Mouse (Mus musculus) hindbrain, embryonic 14.5 days (tissue): ENCODE results near the gene Cactin. TPM values are rescaled to one million over a fixed set of nuclear protein-coding genes. Genes with fewer than 3 reads are reported as not detected.

Experiments used
- ATAC-seq: fragments of 200-750 bp; cut with Nextera tagmentation; 2 replicates; pipeline ENCODE4 v1.8.0; 2017; ENCODE audit warnings: moderate number of reproducible peaks, mild to moderate bottlenecking, moderate TSS enrichment, moderate library complexity; ENCODE audit not compliant: low FRiP score
- DNase-seq: peaks from one replicate; pipeline ENCODE4 v3.0.0-alpha.2; 2015; ENCODE audit warnings: low spot score
- H3K27ac ChIP-seq: fragments of 300-500 bp; sonication (generic); 2 replicates; pipeline ENCODE4 v1.5.1; 2014; ENCODE audit warnings: mild to moderate bottlenecking, moderate library complexity
- H3K27me3 ChIP-seq: fragments of 300-500 bp; sonication (generic); 2 replicates; pipeline ENCODE4 v1.6.1; 2014; ENCODE audit warnings: mild to moderate bottlenecking, low read length, mixed read lengths; ENCODE audit not compliant: control insufficient read depth, insufficient read depth
- H3K36me3 ChIP-seq: fragments of 300-500 bp; sonication (generic); replicated peaks from 2 replicates; pipeline ENCODE4 v1.6.1; 2014; ENCODE audit not compliant: control insufficient read depth, insufficient read depth
- H3K4me1 ChIP-seq: fragments of 300-500 bp; sonication (generic); replicated peaks from 2 replicates; pipeline ENCODE4 v1.6.1; 2014; ENCODE audit warnings: antibody characterized with exemption, low read length, mixed read lengths; ENCODE audit not compliant: control insufficient read depth, insufficient read depth
- H3K4me2 ChIP-seq: fragments of 300-500 bp; sonication (generic); replicated peaks from 2 replicates; pipeline ENCODE4 v1.6.1; 2014; ENCODE audit warnings: mild to moderate bottlenecking, moderate library complexity
- H3K4me3 ChIP-seq: fragments of 300-500 bp; sonication (generic); replicated peaks from 2 replicates; pipeline ENCODE4 v1.5.1; 2014; ENCODE audit warnings: mild to moderate bottlenecking, low read length
- H3K9ac ChIP-seq: fragments of 300-500 bp; sonication (generic); 2 replicates; pipeline ENCODE4 v1.6.1; 2014
- H3K9me3 ChIP-seq: fragments of 300-500 bp; sonication (generic); 2 replicates; pipeline ENCODE4 v1.6.1; 2016; ENCODE audit warnings: low read length; ENCODE audit not compliant: control insufficient read depth
- WGBS: fragments of 180-500 bp; shearing (Covaris S2); extraction: QIAGEN DNeasy Blood & Tissue Kit; methylation state at CpG from one replicate; pipeline ENCODE4 v1.1.7; 2014; 5-methylcytosine and 5-hydroxymethylcytosine counted together
- polyA plus RNA-seq: library from polyadenylated mRNA; unstranded; fragments of >200 nt; fragmentation: Nextera tagmentation; extraction: Ambion mirVana; gene quantifications from 2 replicates; pipeline ENCODE4 v1.2.1, GENCODE M21; 2014

Cactin gene
- polyA plus RNA-seq, 1 experiment from 2014 or later, result 18.7 TPM

DNA sequence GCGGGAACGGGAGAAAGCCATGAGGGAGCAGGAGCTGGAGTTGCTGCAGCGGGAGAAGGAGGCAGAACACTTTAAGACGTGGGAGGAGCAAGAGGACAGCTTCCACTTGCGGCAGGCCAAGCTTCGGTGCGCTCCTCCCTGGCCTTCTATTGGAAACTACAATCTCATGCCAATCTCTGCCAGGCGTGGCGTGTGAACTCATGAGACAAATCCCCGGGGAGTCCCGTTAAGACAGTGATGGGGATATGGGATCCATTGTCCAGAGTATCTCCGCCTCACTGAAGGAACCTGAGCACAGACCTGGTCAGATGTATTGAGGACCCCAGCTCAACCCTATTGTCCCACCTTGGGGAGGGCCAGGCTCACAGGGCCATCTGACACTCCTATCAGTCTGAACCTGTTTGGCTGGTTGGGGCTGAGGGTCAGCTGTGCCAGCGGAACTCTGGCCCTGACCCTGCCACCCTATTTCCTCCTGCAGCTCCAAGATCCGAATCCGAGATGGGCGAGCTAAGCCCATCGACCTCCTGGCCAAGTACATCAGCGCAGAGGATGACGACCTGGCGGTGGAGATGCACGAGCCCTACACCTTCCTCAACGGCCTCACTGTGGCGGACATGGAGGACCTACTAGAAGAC lies 2.4 kb downstream of the Cactin start:
- ATAC-seq (no peak), DNase-seq (no peak)
- WGBS, result 97% methylated on average over 23 of the region's 23 CpGs
- H3K9me3 ChIP-seq, result no peaks in the 10 kb centered on the region
- H3K36me3 ChIP-seq, result peaks cover 65% of the 10 kb centered on the region
- H3K27me3 ChIP-seq, result no peaks in the 10 kb centered on the region
- H3K4me2 ChIP-seq, result no peak overlapping the region
- H3K9ac ChIP-seq, result no peak overlapping the region
- peaks cover 20% of the 10 kb centered on the region for H3K4me1 ChIP-seq
- no peak overlapping the region for H3K4me3 ChIP-seq
- H3K27ac ChIP-seq, result no peak overlapping the region

GRCm38 (mm10) chr10:81323791-81324530 lies 3.1 kb downstream of the Cactin start:
- no peaks in the 10 kb centered on the region for H3K27me3 ChIP-seq
- WGBS, result 96% methylated on average over 18 of the region's 18 CpGs
- H3K9ac ChIP-seq, result no peak overlapping the region
- no peak for DNase-seq
- H3K27ac ChIP-seq, result no peak overlapping the region
- no peak overlapping the region for H3K4me2 ChIP-seq
- H3K36me3 ChIP-seq, result peaks cover 58% of the 10 kb centered on the region
- H3K4me1 ChIP-seq, result peaks cover 17% of the 10 kb centered on the region
- H3K4me3 ChIP-seq, result no peak overlapping the region
- no peak for ATAC-seq
- no peaks in the 10 kb centered on the region for H3K9me3 ChIP-seq

DNA sequence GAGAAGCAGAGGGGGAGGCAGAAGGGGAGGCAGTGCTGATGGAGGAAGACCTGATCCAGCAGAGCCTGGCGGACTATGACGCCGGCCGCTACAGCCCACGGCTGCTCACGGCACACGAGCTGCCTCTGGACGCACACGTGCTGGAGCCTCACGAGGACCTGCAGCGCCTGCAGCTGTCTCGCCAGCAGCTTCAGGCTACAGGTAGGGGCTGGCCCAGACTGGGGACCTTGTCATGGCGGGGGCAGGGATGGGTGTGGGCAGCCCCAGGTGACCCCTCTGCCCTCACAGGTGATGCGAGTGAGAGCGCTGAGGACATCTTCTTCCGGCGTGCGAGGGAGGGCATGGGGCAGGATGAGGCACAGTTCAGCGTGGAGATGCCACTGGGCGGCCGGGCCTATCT lies 4.3 kb downstream of the Cactin start:
- Histone ChIP-seq H3K4me2 (no peak overlapping the region), H3K27me3 (no peaks in the 10 kb centered on the region), H3K4me1 (peaks cover 8% of the 10 kb centered on the region), H3K36me3 (peaks cover 58% of the 10 kb centered on the region), H3K4me3 (no peak overlapping the region), H3K27ac (no peak overlapping the region), H3K9ac (no peak overlapping the region), H3K9me3 (no peaks in the 10 kb centered on the region)
- WGBS, result 92% methylated on average over 21 of the region's 21 CpGs
- DNase-seq, result no peak
- ATAC-seq, result no peak

DNA sequence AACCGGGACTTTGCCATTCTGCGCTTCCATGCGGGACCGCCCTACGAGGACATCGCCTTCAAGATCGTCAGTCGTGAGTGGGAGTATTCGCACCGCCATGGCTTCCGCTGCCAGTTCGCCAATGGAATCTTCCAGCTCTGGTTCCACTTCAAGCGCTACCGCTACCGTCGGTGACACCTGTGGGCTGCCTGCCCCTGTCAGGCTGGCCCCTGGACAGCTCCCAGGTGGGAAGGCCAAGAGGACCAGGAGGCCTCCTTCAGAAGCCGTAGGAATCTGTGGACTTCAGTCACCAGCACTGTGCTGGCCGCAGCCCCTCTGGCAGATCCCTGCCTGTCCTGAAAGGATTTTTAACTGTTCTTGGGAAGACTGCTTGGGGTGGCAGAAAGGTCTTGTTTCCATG lies 4.9 kb downstream of the Cactin start:
- Histone ChIP-seq H3K4me3 (no peak overlapping the region), H3K4me2 (no peak overlapping the region), H3K27ac (no peak overlapping the region), H3K9me3 (no peaks in the 10 kb centered on the region), H3K36me3 (peaks cover 58% of the 10 kb centered on the region), H3K9ac (no peak overlapping the region), H3K27me3 (no peaks in the 10 kb centered on the region), H3K4me1 (peaks cover 8% of the 10 kb centered on the region)
- 94% methylated on average over 18 of the region's 18 CpGs for WGBS
- no peak for DNase-seq
- ATAC-seq, result no peak

DNA sequence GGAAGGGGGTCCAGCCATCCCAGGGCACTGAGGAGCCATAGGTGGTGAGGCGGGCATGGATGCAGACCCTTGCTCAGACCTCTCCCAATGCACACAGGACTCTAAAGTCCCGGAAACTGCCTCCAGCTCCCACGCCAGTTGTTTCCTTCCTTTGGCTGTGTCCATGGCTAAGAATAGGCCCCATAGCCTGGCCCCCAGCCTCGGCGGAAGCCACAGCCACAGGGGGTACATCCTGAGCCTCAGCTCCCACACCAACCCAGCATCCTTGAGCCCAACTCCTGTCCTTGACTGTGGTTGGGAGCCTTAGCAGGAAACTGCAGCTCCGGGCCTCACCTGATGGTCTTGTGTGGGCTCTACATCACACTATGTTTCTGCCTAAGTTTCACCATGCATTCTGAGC lies 6.0 kb downstream of the Cactin start:
- DNase-seq (no peak), ATAC-seq (no peak)
- H3K4me1 ChIP-seq, result peaks cover 4% of the 10 kb centered on the region
- peaks cover 58% of the 10 kb centered on the region for H3K36me3 ChIP-seq
- 0 out of 2 replicates have a peak overlapping the region, but pooled peaks have one; percentile 0 for H3K27ac ChIP-seq
- no peaks in the 10 kb centered on the region for H3K27me3 ChIP-seq
- H3K9ac ChIP-seq, result no peak overlapping the region
- no peak overlapping the region for H3K4me3 ChIP-seq
- WGBS, result 84% methylated on average over 6 of the region's 6 CpGs
- no peaks in the 10 kb centered on the region for H3K9me3 ChIP-seq
- no peak overlapping the region for H3K4me2 ChIP-seq

DNA sequence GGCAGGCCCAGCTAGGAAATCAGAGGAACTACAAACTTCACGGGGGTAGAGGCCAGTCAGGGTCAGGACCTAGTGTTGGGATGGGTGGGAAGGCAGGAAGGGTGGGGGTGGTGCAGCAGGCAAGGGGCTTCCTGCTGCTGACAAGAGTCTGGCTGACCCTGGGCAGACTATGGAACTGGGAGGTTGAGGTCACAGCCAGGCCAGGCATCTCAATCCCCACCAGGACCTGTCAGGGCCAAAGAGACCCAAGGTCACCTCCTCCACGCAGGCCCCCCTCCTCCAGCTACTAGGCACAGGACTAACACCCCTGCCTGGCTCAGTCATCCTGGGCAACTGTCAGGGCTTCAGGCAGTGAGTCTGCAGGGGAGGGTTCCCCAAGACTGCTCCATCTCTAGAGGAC lies 7.1 kb downstream of the Cactin start:
- DNase-seq (no peak), ATAC-seq (no peak)
- no peak overlapping the region for H3K4me3 ChIP-seq
- H3K9me3 ChIP-seq, result no peaks in the 10 kb centered on the region
- H3K36me3 ChIP-seq, result peaks cover 51% of the 10 kb centered on the region
- no peak overlapping the region for H3K9ac ChIP-seq
- peaks cover 10% of the 10 kb centered on the region for H3K27me3 ChIP-seq
- H3K27ac ChIP-seq, result 0 out of 2 replicates have a peak overlapping the region, but pooled peaks have one; percentile 5
- H3K4me2 ChIP-seq, result no peak overlapping the region
- 33% methylated on average over 2 of the region's 2 CpGs for WGBS
- H3K4me1 ChIP-seq, result no peaks in the 10 kb centered on the region

- H3K36me3 ChIP-seq, result peaks cover 47% of the 10 kb centered on the region
- 21% methylated on average over 10 of the region's 10 CpGs for WGBS
- DNase-seq (no peak), ATAC-seq (no peak)
- H3K27me3 ChIP-seq, result peaks cover 14% of the 10 kb centered on the region
- H3K27ac ChIP-seq, result 0 out of 2 replicates have a peak within 1 kb of the TSS, but pooled peaks have one; percentile 5
- H3K4me2 ChIP-seq, result no peak within 1 kb of the TSS
- H3K9ac ChIP-seq, result 0 out of 2 replicates have a peak within 1 kb of the TSS, but pooled peaks have one; percentile 10
- H3K4me1 ChIP-seq, result no peaks in the 10 kb centered on the region
- no peaks in the 10 kb centered on the region for H3K9me3 ChIP-seq
- H3K4me3 ChIP-seq, result no peak within 1 kb of the TSS
Observed at GRCm38 (mm10) chr10:81328386-81328785, 7.5 kb downstream of the Cactin start, which contains the start of gene Tbxa2r. Gene Tbxa2r, plus strand, starts transcription at chr10:81328731.

GRCm38 (mm10) chr10:81329194-81329975 lies 8.5 kb downstream of the Cactin start:
- DNase-seq (no peak), ATAC-seq (no peak)
- Histone ChIP-seq H3K4me1 (no peaks in the 10 kb centered on the region), H3K27me3 (peaks cover 15% of the 10 kb centered on the region), H3K4me3 (no peak overlapping the region), H3K4me2 (no peak overlapping the region), H3K9me3 (no peaks in the 10 kb centered on the region), H3K27ac (0 out of 2 replicates have a peak overlapping the region, but pooled peaks have one; percentile 20), H3K9ac (0 out of 2 replicates have a peak overlapping the region, but pooled peaks have one; percentile 10), H3K36me3 (peaks cover 37% of the 10 kb centered on the region)
- WGBS, result 66% methylated on average over 10 of the region's 10 CpGs

DNA sequence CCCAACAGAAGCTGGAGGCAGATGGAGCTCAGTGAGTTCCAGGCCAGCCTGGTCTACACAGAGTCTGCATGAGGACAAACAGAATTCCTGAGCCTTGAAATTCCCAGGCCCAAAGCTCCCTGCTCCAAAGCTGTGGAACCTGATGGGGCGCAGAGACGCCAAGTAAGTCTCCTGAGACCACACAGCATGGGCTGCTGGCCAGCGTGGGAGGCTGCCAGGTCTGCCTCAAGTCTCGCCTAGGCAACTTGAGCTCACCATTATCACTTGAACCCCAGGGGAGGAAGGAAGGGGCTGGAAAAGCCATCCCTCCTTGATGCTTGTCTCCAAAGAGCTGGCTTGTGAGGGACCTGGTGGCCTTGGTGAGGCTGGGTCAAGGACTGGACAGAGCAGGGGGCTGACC lies 9.1 kb downstream of the Cactin start:
- Histone ChIP-seq H3K4me3 (no peak overlapping the region), H3K36me3 (peaks cover 30% of the 10 kb centered on the region), H3K9me3 (no peaks in the 10 kb centered on the region), H3K9ac (no peak overlapping the region), H3K27ac (0 out of 2 replicates have a peak overlapping the region, but pooled peaks have one; percentile 20), H3K4me2 (no peak overlapping the region), H3K4me1 (no peaks in the 10 kb centered on the region), H3K27me3 (peaks cover 15% of the 10 kb centered on the region)
- no peak for DNase-seq
- WGBS, result 52% methylated on average over 4 of the region's 4 CpGs
- ATAC-seq, result no peak
